Mouse (Mus musculus) neutrophil, adult 5-6 weeks (primary cell): ENCODE results near the gene Cd6. TPM values are rescaled to one million over a fixed set of nuclear protein-coding genes. Genes with fewer than 3 reads are reported as not detected.

Experiments
- ATAC-seq: fragments of 151-379, 151-347 bp; 2 replicates; pipeline ENCODE4 v1.8.0; 2017; ENCODE audit warnings: mild to moderate bottlenecking, moderate TSS enrichment; ENCODE audit not compliant: insufficient number of reproducible peaks, poor library complexity, low FRiP score, severe bottlenecking; ENCODE audit errors: extremely low read depth
- total RNA-seq: library from RNA; stranded (forward); fragments of 200-1000 nt; gene quantifications from 2 replicates; pipeline ENCODE4 v1.2.3, GENCODE M21; 2017

The Cd6 gene
- 10.7 and 11.2 TPM in 2 replicates for total RNA-seq

GRCm38 (mm10) chr19:10829436-10830175 lies at the start of gene Cd6:
Cd6 (minus strand) TSS chr19:10830058.
- no peak for ATAC-seq

GRCm38 (mm10) chr19:10878201-10878837 lies 48.5 kb upstream of the Cd6 start:
- no peak for ATAC-seq

GRCm38 (mm10) chr19:10871328-10871961 lies 41.6 kb upstream of the Cd6 start:
- no peak for ATAC-seq

- no peak for ATAC-seq
Observed at GRCm38 (mm10) chr19:10870676-10871075, 40.8 kb upstream of the Cd6 start.

GRCm38 (mm10) chr19:10869886-10870527 lies 40.1 kb upstream of the Cd6 start, which contains the start of gene Tmem132a:
Tmem132a (minus strand) TSS chr19:10869940.
- no peak for ATAC-seq

- ATAC-seq, result no peak
Observed at GRCm38 (mm10) chr19:10869241-10869885, 39.5 kb upstream of the Cd6 start.

DNA sequence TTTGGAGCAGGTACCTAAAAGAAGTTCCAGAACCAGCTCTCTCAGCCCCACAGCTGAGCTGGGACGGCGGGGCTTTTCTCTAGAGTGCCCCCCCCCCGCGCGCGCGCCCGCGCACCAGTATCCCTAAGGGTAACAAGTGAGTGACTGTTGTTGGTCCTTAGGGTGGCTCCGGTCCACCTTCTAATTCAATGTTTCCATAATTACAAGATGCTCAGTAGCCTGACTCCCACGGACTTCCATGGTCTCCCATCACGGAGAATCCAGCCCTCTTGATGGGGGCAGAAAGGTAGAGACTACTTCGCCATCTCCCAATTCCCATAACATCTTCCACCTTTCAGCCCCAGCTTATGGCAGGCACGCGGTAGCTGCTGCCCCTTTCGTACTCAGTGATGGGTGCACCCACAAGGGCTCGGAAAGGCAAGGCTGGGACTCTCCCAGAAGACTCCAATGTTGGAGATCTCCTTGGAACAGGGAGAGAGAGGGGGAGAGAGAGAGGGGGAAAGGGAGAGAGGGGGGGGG lies 38.8 kb upstream of the Cd6 start:
- ATAC-seq, result no peak

GRCm38 (mm10) chr19:10867946-10868622 lies 38.2 kb upstream of the Cd6 start:
- ATAC-seq, result no peak

GRCm38 (mm10) chr19:10866351-10866750 lies 36.5 kb upstream of the Cd6 start:
- no peak for ATAC-seq

DNA sequence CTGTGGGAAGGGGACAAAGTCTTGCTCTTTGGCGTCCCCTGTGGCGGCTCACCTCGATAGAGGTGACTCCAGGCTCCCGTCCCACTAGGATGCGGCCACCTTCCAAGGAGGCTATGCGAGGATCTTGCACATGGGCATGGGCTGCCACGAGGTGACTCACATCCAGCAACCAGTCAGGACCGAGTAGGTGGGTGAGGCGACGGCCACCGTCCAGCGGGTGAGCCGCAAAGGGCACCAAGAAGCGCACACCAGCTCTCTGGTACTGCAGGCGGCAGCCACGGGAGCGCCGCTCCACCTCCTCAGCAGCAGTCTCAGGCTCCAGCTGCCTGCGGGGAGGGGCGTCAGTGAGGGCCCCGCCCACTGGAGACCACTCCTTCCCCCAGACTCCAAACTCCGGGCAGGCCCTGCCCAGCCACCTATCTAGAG lies 30.2 kb upstream of the Cd6 start:
- no peak for ATAC-seq

DNA sequence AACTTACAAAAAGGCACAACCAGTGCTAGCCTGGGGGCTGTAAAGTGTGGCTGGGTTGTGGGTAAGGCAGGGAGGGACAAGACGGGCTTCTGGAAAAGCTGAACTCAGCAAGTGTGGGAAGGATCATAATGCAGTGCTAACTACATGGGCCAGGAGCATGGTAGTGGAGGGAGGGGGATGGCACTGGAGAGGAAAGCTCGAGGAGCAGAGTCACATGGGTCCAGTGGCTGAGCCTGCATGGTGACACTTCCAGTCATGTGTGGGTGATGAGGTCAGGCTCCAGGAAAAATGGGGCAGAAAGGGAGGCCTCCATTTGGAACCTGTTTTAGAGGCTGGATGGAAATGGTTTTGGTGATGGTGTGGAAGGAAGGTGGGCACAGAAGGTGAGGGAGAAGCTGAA lies 26.7 kb upstream of the Cd6 start:
- no peak for ATAC-seq

DNA sequence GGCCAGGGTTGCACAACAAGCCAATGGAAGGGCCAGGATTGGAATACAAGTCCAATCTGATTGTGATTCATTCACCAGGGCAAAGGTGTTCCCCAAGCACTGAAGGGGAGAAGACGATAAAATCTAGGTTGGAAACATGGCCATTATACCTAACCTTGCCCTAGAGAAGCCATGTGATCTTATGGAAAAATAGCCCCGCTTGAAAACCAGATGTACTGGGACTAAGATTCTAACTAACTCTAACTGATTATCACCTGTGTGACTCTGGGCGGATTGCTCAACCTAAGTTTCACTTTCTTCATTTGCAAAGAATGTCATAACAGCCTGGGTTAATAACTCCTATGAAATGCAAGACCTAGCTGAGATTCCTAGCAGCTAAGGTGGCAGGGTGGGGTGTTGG lies 25.6 kb upstream of the Cd6 start:
- ATAC-seq, result no peak

DNA sequence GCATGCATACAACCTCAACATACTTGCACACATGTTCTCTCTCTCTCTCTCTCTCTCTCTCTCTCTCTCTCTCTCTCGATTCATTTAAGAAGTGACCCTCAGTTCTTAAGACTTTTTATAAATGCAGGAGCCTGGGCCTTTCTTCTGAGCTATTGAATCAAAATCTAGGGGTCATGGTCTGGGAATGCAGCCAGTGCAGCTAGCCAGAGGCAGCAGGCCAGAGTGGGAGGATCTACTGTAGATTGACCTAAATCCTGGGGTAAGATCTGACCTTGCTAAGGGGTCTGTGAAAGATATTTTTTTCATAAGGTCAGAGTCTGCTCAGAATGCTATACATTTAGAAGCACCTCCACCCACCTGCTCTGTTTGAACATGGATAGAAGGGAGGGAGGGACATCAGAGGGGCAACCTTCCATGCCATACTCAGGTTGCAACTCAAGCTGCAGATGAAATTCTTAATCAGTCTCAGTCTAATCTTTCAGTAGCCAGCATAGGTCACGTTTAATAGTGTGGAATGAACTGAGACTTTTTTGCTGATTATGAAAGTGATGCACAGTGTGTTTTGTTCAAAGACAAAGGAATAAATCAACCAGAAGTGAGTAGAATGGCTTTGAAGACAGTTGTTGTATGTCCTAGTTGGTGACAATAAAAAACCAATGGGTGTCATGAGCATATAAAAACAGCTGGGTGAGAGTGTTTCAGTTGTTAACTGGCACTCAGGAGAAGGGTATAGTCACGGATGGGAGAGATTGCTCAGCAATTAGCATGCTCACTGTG lies 17.6 kb upstream of the Cd6 start:
- ATAC-seq, result no peak

GRCm38 (mm10) chr19:10846150-10846549 lies 16.3 kb upstream of the Cd6 start:
- ATAC-seq, result no peak

GRCm38 (mm10) chr19:10845454-10845853 lies 15.6 kb upstream of the Cd6 start:
- ATAC-seq, result no peak

DNA sequence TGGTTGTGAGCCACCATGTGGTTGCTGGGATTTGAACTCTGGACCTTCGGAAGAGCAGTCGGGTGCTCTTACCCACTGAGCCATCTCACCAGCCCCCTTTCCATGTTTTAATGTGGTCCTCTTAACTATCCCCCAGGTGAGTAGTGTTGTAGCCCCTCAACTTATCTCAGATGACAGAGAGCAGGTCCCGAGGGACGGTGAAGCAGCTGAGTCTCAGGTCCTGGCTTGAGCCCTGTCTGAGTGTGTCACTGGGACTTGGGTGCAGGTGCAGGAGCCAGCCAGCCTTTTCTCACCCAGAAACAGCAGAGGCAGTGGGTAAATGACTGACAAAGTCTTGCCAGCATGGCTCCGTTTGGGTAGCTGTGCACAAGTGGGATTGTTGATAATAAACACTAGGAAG lies 14.3 kb upstream of the Cd6 start:
- ATAC-seq, result no peak

GRCm38 (mm10) chr19:10842914-10843313 lies 13.1 kb upstream of the Cd6 start:
- ATAC-seq, result peak; percentile 6; the same call in 1 of the 2 replicates
